7 mouse cellular contexts compared by ENCODE assay signal in genomic region chr6:100670370-100670841, GRCm38 (mm10). TPM values are rescaled to one million over a fixed set of nuclear protein-coding genes. Genes with fewer than 3 reads are reported as not detected.
DNase-seq lines count a peak whose midpoint lies in the region; ATAC-seq lines count a peak whose summit lies in the region.

No protein-coding gene starts in this region.

- peak; percentile 80 for ATAC-seq in common myeloid progenitor, adult 5-6 weeks (replicated peaks; ENCODE audit: low read depth, poor library complexity, severe bottlenecking)
- peak; percentile 90 for ATAC-seq in megakaryocyte-erythroid progenitor cell, adult 5-6 weeks (replicated peaks; ENCODE audit: low FRiP score, low TSS enrichment, poor library complexity, severe bottlenecking)

- peak; percentile 42 to 53 for DNase-seq in adrenal gland, adult 18-20 months (ENCODE audit: low spot score in 2 of 2)
- peak; percentile 49 for DNase-seq in gastrocnemius, postnatal 10 days
- peak; percentile 73 for DNase-seq in induced T-regulatory cell, adult 2 months (ENCODE audit: low read depth)
- DNase-seq in left cerebral cortex, postnatal 25 days (ENCODE audit: low spot score in 2 of 2), result peak; percentile 57 to 62
- peak; percentile 40 for DNase-seq in right cerebral cortex, postnatal 25 days

- intact Hi-C loops in left cerebral cortex, postnatal 25 days (cut with DNase I), result loop anchor here (2.0 to 10.0 kb wide), 3 partner anchors 162 to 594 kb away; partner anchors contain the start of gene Ppp4r2

RNA-seq across cellular contexts. Expression of gene Shq1, which starts 0.6 kb away (rescaled TPM):
- 10 to 100 TPM in 1 of 2 experiments, 1 to 10 TPM in 1; 9.0 to 10.6 TPM for total RNA-seq in adrenal gland, adult 18-20 months (2021)
- 15.4 and 22.2 TPM in 2 replicates for total RNA-seq in common myeloid progenitor, adult 5-6 weeks (2017)
- 1 to 10 TPM; 2.9 to 3.3 TPM for total RNA-seq in gastrocnemius, postnatal 10 days (2021)
- total RNA-seq in left cerebral cortex, postnatal 25 days (2021), result 1 to 10 TPM; 5.3 to 6.1 TPM
- total RNA-seq in megakaryocyte-erythroid progenitor cell, adult 5-6 weeks (2014; fragmentation: Nextera tagmentation), result 13.0 and 20.7 TPM in 2 replicates
- total RNA-seq in megakaryocyte-erythroid progenitor cell, adult 5-6 weeks (2017), result 15.1 and 18.4 TPM in 2 replicates

RNA-seq across cellular contexts. Expression of gene Gxylt2, which starts 34.1 kb away (rescaled TPM):
- total RNA-seq in adrenal gland, adult 18-20 months (2021), result under 1 TPM; 0.30 to 0.80 TPM
- total RNA-seq in common myeloid progenitor, adult 5-6 weeks (2017), result not detected in 2 replicates
- 1 to 10 TPM; 5.0 to 7.9 TPM for total RNA-seq in gastrocnemius, postnatal 10 days (2021)
- 1 to 10 TPM; 1.3 to 1.7 TPM for total RNA-seq in left cerebral cortex, postnatal 25 days (2021)
- total RNA-seq in megakaryocyte-erythroid progenitor cell, adult 5-6 weeks (2014; fragmentation: Nextera tagmentation), result not detected in 2 replicates
- total RNA-seq in megakaryocyte-erythroid progenitor cell, adult 5-6 weeks (2017), result not detected in 2 replicates

Comparison
In these comparisons a context has a peak if more than half of its experiments do, and no peak if none do; other contexts are left out.
1. Peak in every context shown above with its lines: DNase-seq and ATAC-seq.